Mouse (Mus musculus) gastrocnemius, adult 8-10 months (tissue): ENCODE results near the gene Asrgl1. TPM values are rescaled to one million over a fixed set of nuclear protein-coding genes. Genes with fewer than 3 reads are reported as not detected.
A peak's percentile ranks its signal among the peaks of the same experiment; 100 is the strongest.
"Not testable (repeated sequence)": the region's sequence is repeated elsewhere in the genome, so short reads cannot be mapped to it uniquely, and the experiment has no call there.

ENCODE experiments used
- DNase-seq, 2 experiments: peaks; one replicate each; pipeline ENCODE4 v3.0.0; 2022; ENCODE audit warnings: low spot score in 2 of 2
- total RNA-seq, 4 experiments: library from RNA; stranded (reverse); gene quantifications; 2 replicates each; pipeline ENCODE4 v1.2.4; 2022

The Asrgl1 gene
- total RNA-seq, 4 experiments from 2014 or later, result 33.7 to 48.2 (median 36.1) TPM

DNA sequence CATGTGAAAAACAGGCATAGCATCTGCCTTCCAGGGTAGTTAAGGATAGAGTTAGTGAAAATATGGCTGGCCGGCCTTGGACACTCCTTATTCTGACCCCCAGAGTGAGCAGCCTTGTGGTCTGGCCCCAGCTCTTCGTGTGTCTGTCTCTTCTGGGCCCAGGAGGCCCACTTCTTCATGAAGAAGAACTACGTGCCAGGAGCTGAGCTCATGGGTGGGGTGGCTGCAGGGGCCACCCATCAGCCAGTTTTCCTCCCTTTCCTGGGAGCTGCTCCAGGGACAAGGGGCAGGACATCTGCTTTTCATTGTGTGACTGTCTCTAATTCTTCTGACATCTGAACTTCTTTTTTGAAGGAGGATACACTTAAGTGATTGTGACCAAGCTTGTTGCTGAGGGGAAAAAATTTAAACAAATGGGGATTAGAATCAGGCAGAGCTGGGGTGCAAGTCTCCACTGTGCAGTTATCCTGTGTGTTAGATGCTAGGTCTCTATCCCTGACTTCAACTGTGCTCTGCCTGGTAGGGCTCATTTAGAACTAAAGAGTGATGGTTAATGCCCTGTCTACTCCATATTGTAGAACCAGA, 30.2 kb downstream of the Asrgl1 start:
- DNase-seq, result peak; percentile 53 to 68

GRCm38 (mm10) chr19:9103986-9104385, 31.4 kb downstream of the Asrgl1 start:
- DNase-seq, result no peak

- no peak for DNase-seq
Measured at GRCm38 (mm10) chr19:9101062-9101457, 34.4 kb downstream of the Asrgl1 start.

DNA sequence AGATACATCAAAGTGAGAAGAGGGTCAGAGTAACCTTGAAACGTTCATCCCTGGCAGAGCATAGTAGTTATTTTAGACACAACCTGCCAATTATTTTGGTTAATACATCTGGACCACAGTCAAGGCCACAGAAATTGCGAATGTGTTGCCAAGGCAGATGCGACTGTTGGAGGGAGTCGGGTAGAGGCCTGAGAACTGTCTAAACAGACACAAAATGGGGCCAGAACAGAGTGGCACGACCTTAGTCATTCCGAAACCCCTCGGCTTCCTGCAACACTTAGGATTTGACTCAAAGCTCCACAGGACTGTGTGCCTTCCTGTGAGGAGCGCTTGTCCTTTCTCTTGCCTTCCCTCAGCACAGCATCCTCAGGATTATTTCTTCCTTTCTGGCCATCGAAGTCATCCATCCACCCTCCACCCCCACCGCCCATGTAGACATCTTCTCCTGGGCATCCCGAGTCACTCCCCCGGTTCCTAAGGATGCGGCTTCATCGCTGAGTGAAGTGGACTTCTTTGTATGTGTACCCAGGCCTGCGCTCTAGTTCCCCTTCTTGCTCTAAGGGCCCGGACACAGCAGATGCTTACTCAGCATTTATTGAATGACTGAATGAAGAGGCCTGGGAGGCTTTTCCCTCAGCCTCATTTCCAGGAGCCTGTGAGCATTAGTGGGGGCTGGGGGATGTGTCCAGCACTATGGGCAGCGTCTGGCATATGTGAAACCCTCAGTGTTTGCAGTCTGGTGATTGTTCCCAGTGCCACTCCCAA, 35.0 kb downstream of the Asrgl1 start:
- DNase-seq, result no peak

DNA sequence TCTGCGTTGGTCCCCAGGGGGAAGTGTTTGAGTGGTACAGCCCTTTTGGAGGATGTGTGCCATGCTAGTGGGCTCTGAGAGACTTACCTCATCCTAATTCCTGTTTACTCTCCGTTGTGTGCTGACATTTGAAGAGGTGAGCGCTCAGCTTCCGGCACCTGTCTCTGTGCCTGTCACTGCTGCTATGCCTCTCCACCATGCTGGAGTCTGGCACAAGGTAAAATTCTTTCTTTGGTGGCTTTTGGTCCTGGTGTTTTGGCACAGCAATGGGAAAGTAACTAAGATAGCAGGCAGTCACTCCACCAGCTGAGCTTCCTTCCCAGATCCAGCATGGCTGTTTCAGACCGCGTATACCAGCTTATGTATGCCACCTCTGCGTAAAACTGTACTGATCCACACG, 35.7 kb downstream of the Asrgl1 start:
- no peak for DNase-seq

DNA sequence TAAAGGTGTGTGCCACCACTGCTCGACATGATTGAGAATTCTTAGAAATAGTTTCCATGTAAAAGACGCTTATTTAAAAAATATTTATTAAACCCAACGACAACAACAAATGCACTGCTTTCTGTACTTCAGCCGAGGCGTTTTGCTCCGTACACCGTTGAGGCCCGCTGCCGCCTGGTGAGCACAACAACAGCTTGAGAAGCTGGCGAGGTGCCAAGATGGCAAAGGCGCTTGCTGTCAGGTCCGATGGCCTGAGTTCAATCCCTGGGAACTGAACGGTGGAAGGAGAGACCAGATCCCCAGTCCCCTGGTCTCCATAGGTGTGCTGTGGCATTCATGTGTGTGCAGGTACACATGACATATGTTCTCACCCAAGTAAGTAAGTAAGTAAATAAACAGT, 38.0 kb downstream of the Asrgl1 start:
- no peak for DNase-seq

GRCm38 (mm10) chr19:9095111-9095510, 40.3 kb downstream of the Asrgl1 start:
- no peak for DNase-seq

- no peak for DNase-seq
Measured at GRCm38 (mm10) chr19:9090709-9091108, 44.7 kb downstream of the Asrgl1 start.

DNA sequence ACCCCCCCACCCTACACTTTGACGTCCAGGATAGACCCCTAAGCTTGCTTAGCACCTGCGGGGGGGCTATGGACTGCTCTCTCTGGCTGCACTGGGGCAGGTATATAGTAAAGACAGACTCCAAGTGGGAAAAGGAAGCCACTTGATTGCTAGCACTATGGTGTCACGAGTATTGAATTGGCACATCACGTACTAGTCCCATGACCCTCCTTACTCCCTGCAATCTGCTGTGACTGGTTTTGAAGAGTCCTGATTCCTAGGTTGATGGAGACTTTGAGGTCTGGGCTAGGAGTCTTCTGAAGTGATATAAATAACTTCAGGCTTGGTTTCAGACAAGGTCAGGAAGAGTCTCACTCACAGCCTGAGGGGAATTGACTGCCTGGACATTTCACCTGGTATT, 45.2 kb downstream of the Asrgl1 start:
- no peak for DNase-seq

DNA sequence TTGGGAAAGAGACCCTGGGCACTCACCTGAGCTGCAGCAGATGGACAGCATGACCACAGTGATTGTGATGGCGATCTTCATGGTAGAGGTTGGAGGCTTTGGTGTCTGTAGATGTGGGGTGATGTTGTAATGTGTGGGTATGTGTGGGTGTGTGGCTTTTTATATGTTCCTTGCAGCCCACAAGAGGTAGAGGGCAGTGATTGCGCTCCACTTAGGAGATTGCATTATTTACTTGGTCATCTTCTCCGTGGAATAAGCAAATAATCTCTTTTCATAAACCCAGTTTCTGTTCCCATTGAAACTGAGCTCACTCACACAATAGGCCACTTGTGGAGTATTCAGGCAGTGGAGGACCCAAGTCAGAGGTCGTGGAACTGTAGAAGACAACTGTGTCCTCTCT, 47.6 kb downstream of the Asrgl1 start, which contains the start of gene Scgb1a1:
Gene Scgb1a1 (minus strand): TSS at position 138 of the 400 bp plus-strand sequence.
- no peak for DNase-seq

GRCm38 (mm10) chr19:9083892-9084291, 51.5 kb downstream of the Asrgl1 start:
- not testable (repeated sequence) for DNase-seq

DNA sequence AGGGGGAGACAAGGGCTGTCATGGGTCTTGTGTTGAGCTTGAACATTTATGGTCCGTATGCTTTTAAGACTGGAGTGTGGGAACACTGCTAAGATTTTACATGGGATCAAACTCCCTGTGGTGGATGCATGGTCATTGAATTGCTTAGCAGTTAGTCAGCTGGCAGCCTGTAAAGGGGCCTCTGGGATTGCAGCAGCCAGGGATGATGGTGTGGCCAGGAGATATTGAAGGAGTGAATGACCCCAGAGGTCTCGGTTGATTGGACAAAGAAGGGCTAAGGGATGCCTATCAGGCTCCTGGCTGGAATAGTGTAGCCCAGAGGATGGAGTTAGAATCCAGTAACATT, 52.5 kb downstream of the Asrgl1 start:
- no peak for DNase-seq

DNA sequence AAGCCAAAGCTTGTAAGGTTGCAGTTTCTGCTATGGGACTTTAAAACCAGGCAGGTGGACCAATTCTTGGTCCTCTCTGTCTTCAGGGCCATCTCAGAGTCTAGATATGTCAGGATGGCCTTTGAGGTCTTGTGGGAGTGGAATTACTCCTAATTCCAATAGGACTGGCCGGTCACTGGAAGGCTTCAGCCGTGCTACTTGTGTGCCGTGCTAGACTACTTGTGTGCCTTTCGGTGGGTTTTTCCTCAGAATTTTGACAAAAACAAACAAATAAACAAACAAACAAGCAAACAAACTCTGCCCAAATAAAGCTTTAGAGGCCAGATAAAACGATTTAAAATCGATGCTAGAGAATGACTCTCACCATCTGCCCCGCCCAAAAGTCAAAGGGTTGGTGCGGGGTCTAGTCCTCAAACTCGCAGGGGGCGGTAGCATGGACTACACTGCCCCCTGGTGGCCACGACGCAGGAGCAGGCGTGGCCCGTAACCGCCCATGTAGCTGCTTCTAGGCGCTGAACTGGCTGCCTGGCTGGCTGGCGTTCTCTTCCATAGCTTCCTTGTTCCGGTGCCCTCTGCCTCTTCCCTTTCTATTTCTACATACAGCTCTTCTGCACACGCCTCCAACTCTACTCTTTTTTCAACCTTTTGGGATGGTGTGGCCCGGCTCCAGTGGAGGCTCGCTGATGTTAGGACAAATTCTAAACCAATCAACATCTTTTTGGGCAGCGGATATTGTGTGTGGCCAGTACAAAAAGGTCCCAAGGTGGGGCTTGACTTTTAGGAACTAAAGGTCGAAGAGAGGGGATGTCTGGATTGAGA, 53.0 kb downstream of the Asrgl1 start:
- DNase-seq, result peak; percentile 85 to 89

DNA sequence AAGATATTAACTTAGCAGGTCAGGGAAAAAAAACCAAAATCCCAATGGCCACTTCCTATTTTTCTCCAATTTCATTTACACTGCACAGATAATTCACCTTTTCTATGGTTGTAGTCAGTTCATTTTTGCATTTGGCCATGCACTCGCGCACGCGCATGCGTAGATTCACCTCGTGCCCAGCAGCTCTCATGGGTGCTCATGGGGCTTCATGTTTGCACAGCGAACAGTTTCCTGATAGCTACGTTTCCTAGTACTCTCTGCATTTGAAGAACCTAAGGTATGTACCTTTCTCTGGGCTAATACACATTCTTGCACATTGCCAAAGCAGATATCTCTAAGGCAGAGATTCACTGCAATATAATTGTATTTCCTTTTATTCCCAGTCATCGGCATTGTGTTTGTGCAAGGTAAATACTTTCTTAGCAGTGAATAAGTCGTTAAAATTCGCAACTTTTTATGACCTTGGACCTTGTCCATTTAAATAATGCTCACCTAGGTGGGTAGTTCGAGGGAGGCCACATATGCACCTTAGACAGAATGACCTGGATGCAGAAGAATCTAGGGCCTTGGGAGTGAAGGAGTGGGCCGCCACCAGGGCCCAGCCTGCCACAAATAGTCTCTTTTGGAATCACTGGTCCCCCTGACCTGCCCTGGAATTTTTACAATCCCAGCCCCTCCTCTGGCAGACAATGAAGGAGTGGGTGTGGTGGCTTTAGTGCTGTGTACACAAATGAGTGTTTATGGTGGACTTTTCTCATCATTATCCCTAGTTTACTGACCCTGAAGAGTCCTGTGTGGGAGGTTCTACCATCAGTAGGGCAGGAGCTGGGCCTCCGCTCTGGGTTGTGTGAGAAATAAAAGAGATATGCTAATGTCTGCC, 53.9 kb downstream of the Asrgl1 start:
- no peak for DNase-seq

GRCm38 (mm10) chr19:9079916-9080315, 55.5 kb downstream of the Asrgl1 start:
- DNase-seq, result no peak

DNA sequence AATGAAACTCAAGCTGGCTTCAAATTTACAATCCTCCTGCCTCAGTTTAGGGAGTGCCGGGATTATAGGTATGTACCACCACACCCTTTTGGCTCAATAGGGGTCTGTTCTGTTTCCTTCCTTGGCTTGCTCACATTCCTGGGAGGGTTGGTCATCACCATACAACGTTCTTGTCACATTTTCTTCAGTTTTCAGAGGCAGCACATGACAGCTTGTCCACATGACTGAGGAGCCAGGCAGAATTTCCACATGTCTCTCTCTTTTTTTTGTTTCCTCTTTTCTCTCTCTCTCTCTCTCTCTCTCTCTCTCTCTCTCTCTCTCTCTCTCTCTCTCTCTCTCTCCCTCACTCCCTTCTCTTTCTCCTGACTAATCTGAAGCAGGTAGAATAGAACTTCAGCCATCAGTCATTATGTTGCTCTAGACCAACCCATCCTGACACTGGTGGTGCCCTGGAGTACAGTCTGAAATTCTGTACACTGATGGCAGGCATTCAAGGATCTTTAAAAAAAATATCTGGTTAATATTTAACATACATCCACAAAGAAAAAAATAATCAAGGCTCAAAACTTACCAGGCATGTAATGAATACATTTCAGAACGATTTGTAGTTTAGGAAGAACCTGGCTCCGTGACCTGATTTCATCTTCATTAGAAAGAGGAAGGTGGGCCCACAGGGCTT, 58.3 kb downstream of the Asrgl1 start:
- DNase-seq, result no peak

DNA sequence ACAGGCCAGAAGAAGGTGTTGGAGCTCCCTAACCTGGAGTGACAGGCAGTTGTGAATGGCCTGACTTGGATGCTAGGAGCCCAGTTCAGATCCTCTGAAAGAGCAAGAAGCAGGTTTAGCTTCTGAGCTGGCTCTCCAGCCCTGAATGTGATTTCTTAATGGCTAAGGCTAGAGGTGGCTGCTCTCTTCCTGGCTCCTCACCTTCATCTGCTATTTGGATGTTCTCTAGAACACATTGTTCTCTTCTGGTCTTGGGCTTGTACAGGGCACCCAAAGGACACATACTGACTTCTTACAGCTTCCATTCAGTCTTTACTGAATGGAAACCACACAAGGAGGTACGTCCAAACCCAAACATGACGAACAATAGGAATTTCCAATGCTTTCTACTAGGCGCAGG, 59.4 kb downstream of the Asrgl1 start:
- DNase-seq, result no peak

- DNase-seq, result no peak
Measured at GRCm38 (mm10) chr19:9075558-9075957, 59.9 kb downstream of the Asrgl1 start.

- no peak for DNase-seq
Measured at GRCm38 (mm10) chr19:9074424-9074823, 61.0 kb downstream of the Asrgl1 start.

GRCm38 (mm10) chr19:9073776-9074411, 61.5 kb downstream of the Asrgl1 start:
- DNase-seq, result no peak
